Mouse (Mus musculus) forebrain, embryonic 12.5 days (tissue): ENCODE measurements at regions not wholly inside any gene's neighbourhood (a gene's known extent, or its start where the extent isn't known, plus 50 kb on each side); places are given as distances from the start of the nearest gene placed in this dataset.

Source experiments
- ATAC-seq: fragments of 200-750 bp; cut with Nextera tagmentation; 2 replicates; pipeline ENCODE4 v1.8.0; 2017; ENCODE audit warnings: moderate TSS enrichment; ENCODE audit not compliant: low FRiP score
- H3K27ac ChIP-seq: fragments of 300-500 bp; sonication (generic); 2 replicates; pipeline ENCODE4 v1.5.1; 2016; ENCODE audit warnings: mild to moderate bottlenecking
- H3K27me3 ChIP-seq: fragments of 300-500 bp; sonication (generic); 2 replicates; pipeline ENCODE4 v1.6.1; 2016; ENCODE audit warnings: mild to moderate bottlenecking
- H3K36me3 ChIP-seq: fragments of 300-500 bp; sonication (generic); replicated peaks from 2 replicates; pipeline ENCODE4 v1.6.1; 2016; ENCODE audit warnings: mild to moderate bottlenecking
- H3K4me1 ChIP-seq: fragments of 300-500 bp; sonication (generic); 2 replicates; pipeline ENCODE4 v1.6.1; 2016
- H3K4me2 ChIP-seq: fragments of 300-500 bp; sonication (generic); 2 replicates; pipeline ENCODE4 v1.6.1; 2016; ENCODE audit warnings: mild to moderate bottlenecking, moderate library complexity
- H3K4me3 ChIP-seq: fragments of 300-500 bp; sonication (generic); replicated peaks from 2 replicates; pipeline ENCODE4 v1.5.1; 2016; ENCODE audit warnings: mild to moderate bottlenecking
- H3K9ac ChIP-seq: fragments of 300-500 bp; sonication (generic); 2 replicates; pipeline ENCODE4 v1.6.1; 2016; ENCODE audit warnings: mild to moderate bottlenecking
- H3K9me3 ChIP-seq: fragments of 300-500 bp; sonication (generic); 2 replicates; pipeline ENCODE4 v1.6.1; 2016
- WGBS: fragments of 180-500 bp; shearing (Covaris S2); methylation state at CpG from one replicate; pipeline ENCODE4 v1.1.7; 2016; 5-methylcytosine and 5-hydroxymethylcytosine counted together

GRCm38 (mm10) chr1:76194844-76195243 is 648.8 kb downstream of the Slc4a3 start:
- Histone ChIP-seq H3K4me1 (no peaks in the 10 kb centered on the region), H3K27ac (no peak overlapping the region), H3K4me3 (no peak overlapping the region), H3K9me3 (no peaks in the 10 kb centered on the region), H3K36me3 (no peaks in the 10 kb centered on the region), H3K27me3 (no peaks in the 10 kb centered on the region), H3K4me2 (no peak overlapping the region), H3K9ac (no peak overlapping the region)
- WGBS = 78% methylated on average over 4 of the region's 4 CpGs
- ATAC-seq = no peak

- H3K27me3 ChIP-seq = no peaks in the 10 kb centered on the region
- 81% methylated on average over 3 of the region's 3 CpGs for WGBS
Observed at GRCm38 (mm10) chr1:76197651-76198050, 651.6 kb downstream of the Slc4a3 start.

GRCm38 (mm10) chr1:76200906-76201305 is 654.8 kb downstream of the Slc4a3 start:
- 72% methylated on average over 3 of the region's 3 CpGs for WGBS
- Histone ChIP-seq H3K4me1 (no peaks in the 10 kb centered on the region), H3K9me3 (no peaks in the 10 kb centered on the region), H3K27me3 (no peaks in the 10 kb centered on the region), H3K27ac (no peak overlapping the region), H3K4me3 (no peak overlapping the region), H3K4me2 (no peak overlapping the region), H3K36me3 (no peaks in the 10 kb centered on the region), H3K9ac (no peak overlapping the region)
- no peak for ATAC-seq

More at GRCm38 (mm10) chr1:76197651-76198050, 651.6 kb downstream of the Slc4a3 start:
- ATAC-seq = no peak
- no peaks in the 10 kb centered on the region for H3K36me3 ChIP-seq
- no peak overlapping the region for H3K4me3 ChIP-seq
- no peaks in the 10 kb centered on the region for H3K4me1 ChIP-seq
- H3K27ac ChIP-seq = no peak overlapping the region
- H3K9me3 ChIP-seq = no peaks in the 10 kb centered on the region
- H3K4me2 ChIP-seq = no peak overlapping the region
- no peak overlapping the region for H3K9ac ChIP-seq

- H3K27me3 ChIP-seq = no peaks in the 10 kb centered on the region
- no peak overlapping the region for H3K27ac ChIP-seq
- no peak overlapping the region for H3K4me2 ChIP-seq
- H3K9ac ChIP-seq = no peak overlapping the region
- WGBS = 97% methylated on average over 5 of the region's 5 CpGs
- H3K4me1 ChIP-seq = no peaks in the 10 kb centered on the region
- no peaks in the 10 kb centered on the region for H3K36me3 ChIP-seq
- no peak for ATAC-seq
- no peak overlapping the region for H3K4me3 ChIP-seq
- no peaks in the 10 kb centered on the region for H3K9me3 ChIP-seq
Observed at GRCm38 (mm10) chr1:76212486-76212885, 666.4 kb downstream of the Slc4a3 start.

GRCm38 (mm10) chr1:76244721-76245120 is 698.7 kb downstream of the Slc4a3 start:
- 83% methylated on average over 3 of the region's 3 CpGs for WGBS
- no peak overlapping the region for H3K4me2 ChIP-seq

GRCm38 (mm10) chr1:76246181-76246796 is 700.2 kb downstream of the Slc4a3 start:
- H3K9ac ChIP-seq = no peak overlapping the region
- H3K36me3 ChIP-seq = no peaks in the 10 kb centered on the region
- no peaks in the 10 kb centered on the region for H3K27me3 ChIP-seq
- H3K4me2 ChIP-seq = no peak overlapping the region
- 23% methylated on average over 8 of the region's 8 CpGs for WGBS
- no peaks in the 10 kb centered on the region for H3K9me3 ChIP-seq
- ATAC-seq = peak; percentile 46; the same call in 1 of the 2 replicates
- no peak overlapping the region for H3K4me3 ChIP-seq
- no peak overlapping the region for H3K27ac ChIP-seq
- H3K4me1 ChIP-seq = peaks cover 13% of the 10 kb centered on the region

More at GRCm38 (mm10) chr1:76244721-76245120, 698.7 kb downstream of the Slc4a3 start:
- H3K4me3 ChIP-seq = no peak overlapping the region
- no peaks in the 10 kb centered on the region for H3K27me3 ChIP-seq
- no peak overlapping the region for H3K9ac ChIP-seq
- no peak for ATAC-seq
- H3K36me3 ChIP-seq = no peaks in the 10 kb centered on the region
- H3K4me1 ChIP-seq = peaks cover 13% of the 10 kb centered on the region
- H3K27ac ChIP-seq = no peak overlapping the region
- no peaks in the 10 kb centered on the region for H3K9me3 ChIP-seq

- Histone ChIP-seq H3K4me1 (peaks cover 13% of the 10 kb centered on the region), H3K9me3 (no peaks in the 10 kb centered on the region), H3K4me2 (no peak overlapping the region), H3K36me3 (no peaks in the 10 kb centered on the region), H3K27me3 (no peaks in the 10 kb centered on the region), H3K27ac (no peak overlapping the region), H3K4me3 (no peak overlapping the region), H3K9ac (no peak overlapping the region)
- WGBS = 69% methylated on average over 8 of the region's 8 CpGs
- ATAC-seq = no peak
Observed at GRCm38 (mm10) chr1:76247126-76247525, 701.1 kb downstream of the Slc4a3 start.

- Histone ChIP-seq H3K4me2 (no peak overlapping the region), H3K27ac (no peak overlapping the region), H3K9ac (no peak overlapping the region), H3K4me1 (0 out of 2 replicates have a peak, but pooled peaks cover 2% of the 10 kb centered on the region), H3K27me3 (no peaks in the 10 kb centered on the region), H3K36me3 (no peaks in the 10 kb centered on the region), H3K4me3 (no peak overlapping the region), H3K9me3 (no peaks in the 10 kb centered on the region)
- WGBS = 69% methylated on average over 4 of the region's 4 CpGs
- ATAC-seq = no peak
Observed at GRCm38 (mm10) chr1:76258217-76258616, 712.2 kb downstream of the Slc4a3 start.

- Histone ChIP-seq H3K36me3 (no peaks in the 10 kb centered on the region), H3K4me3 (no peak overlapping the region), H3K9ac (no peak overlapping the region), H3K9me3 (no peaks in the 10 kb centered on the region), H3K4me1 (0 out of 2 replicates have a peak, but pooled peaks cover 3% of the 10 kb centered on the region), H3K4me2 (no peak overlapping the region), H3K27ac (no peak overlapping the region), H3K27me3 (no peaks in the 10 kb centered on the region)
- 53% methylated on average over 7 of the region's 7 CpGs for WGBS
- no peak for ATAC-seq
Observed at GRCm38 (mm10) chr1:76276148-76276547, 730.1 kb downstream of the Slc4a3 start.

GRCm38 (mm10) chr1:76276624-76277023 is 730.6 kb downstream of the Slc4a3 start:
- Histone ChIP-seq H3K36me3 (no peaks in the 10 kb centered on the region), H3K4me3 (no peak overlapping the region), H3K27ac (no peak overlapping the region), H3K27me3 (no peaks in the 10 kb centered on the region), H3K4me2 (no peak overlapping the region), H3K9me3 (no peaks in the 10 kb centered on the region), H3K4me1 (0 out of 2 replicates have a peak, but pooled peaks cover 3% of the 10 kb centered on the region), H3K9ac (no peak overlapping the region)
- WGBS = 78% methylated on average over 3 of the region's 3 CpGs
- ATAC-seq = no peak

GRCm38 (mm10) chr1:76283322-76283721 is 737.3 kb downstream of the Slc4a3 start:
- H3K4me3 ChIP-seq = no peak overlapping the region
- ATAC-seq = no peak

GRCm38 (mm10) chr1:76322943-76323559 is 777.0 kb downstream of the Slc4a3 start:
- H3K4me2 ChIP-seq = no peak overlapping the region
- ATAC-seq = no peak
- no peaks in the 10 kb centered on the region for H3K27me3 ChIP-seq
- WGBS = 81% methylated on average over 4 of the region's 4 CpGs
- no peak overlapping the region for H3K27ac ChIP-seq
- H3K4me3 ChIP-seq = no peak overlapping the region
- H3K9ac ChIP-seq = no peak overlapping the region
- no peaks in the 10 kb centered on the region for H3K9me3 ChIP-seq
- H3K4me1 ChIP-seq = no peaks in the 10 kb centered on the region
- H3K36me3 ChIP-seq = no peaks in the 10 kb centered on the region

More at GRCm38 (mm10) chr1:76283322-76283721, 737.3 kb downstream of the Slc4a3 start:
- H3K4me1 ChIP-seq = no peaks in the 10 kb centered on the region; the same call in 1 of the 2 replicates
- H3K27me3 ChIP-seq = no peaks in the 10 kb centered on the region
- no peaks in the 10 kb centered on the region for H3K36me3 ChIP-seq
- H3K9me3 ChIP-seq = no peaks in the 10 kb centered on the region
- no peak overlapping the region for H3K9ac ChIP-seq
- H3K27ac ChIP-seq = no peak overlapping the region
- H3K4me2 ChIP-seq = no peak overlapping the region
- 68% methylated on average over 3 of the region's 3 CpGs for WGBS

- WGBS = 76% methylated on average over 4 of the region's 4 CpGs
- Histone ChIP-seq H3K9me3 (no peaks in the 10 kb centered on the region), H3K9ac (no peak overlapping the region), H3K27ac (no peak overlapping the region), H3K4me1 (no peaks in the 10 kb centered on the region), H3K4me3 (no peak overlapping the region), H3K36me3 (no peaks in the 10 kb centered on the region), H3K27me3 (no peaks in the 10 kb centered on the region), H3K4me2 (no peak overlapping the region)
- no peak for ATAC-seq
Observed at GRCm38 (mm10) chr1:76323592-76323991, 777.5 kb downstream of the Slc4a3 start.
